Mouse (Mus musculus): ENCODE measurements around the gene Fndc7. TPM values are rescaled to one million over a fixed set of nuclear protein-coding genes. Genes with fewer than 3 reads are reported as not detected.
"Not testable (repeated sequence)": the region's sequence is repeated elsewhere in the genome, so short reads cannot be mapped to it uniquely, and the experiment has no call there.

Gene Fndc7
- polyA plus RNA-seq, 1 experiment from 2014 or later, result 0.05 TPM

GRCm38 (mm10) chr3:108863091-108863490 is 26.7 kb downstream of the Fndc7 start:
- H3K4me2 ChIP-seq (replicated peaks), result no peak overlapping the region
- no peak overlapping the region for H3K4me3 ChIP-seq
- H3K9me3 ChIP-seq, result no peaks in the 10 kb centered on the region
- H3K27ac ChIP-seq, result no peak overlapping the region
- no peak for ATAC-seq (ENCODE audit: low FRiP score, low read depth)
- 90% methylated on average over 10 of the region's 10 CpGs for WGBS
- H3K27me3 ChIP-seq (replicated peaks), result no peaks in the 10 kb centered on the region
- H3K9ac ChIP-seq, result no peak overlapping the region
- H3K4me1 ChIP-seq, result peaks cover 5% of the 10 kb centered on the region
- no peaks in the 10 kb centered on the region for H3K36me3 ChIP-seq

GRCm38 (mm10) chr3:108862282-108862681 is 27.5 kb downstream of the Fndc7 start:
- not testable (repeated sequence) for H3K36me3 ChIP-seq; H3K27me3 ChIP-seq (replicated peaks); H3K9me3 ChIP-seq; H3K4me2 ChIP-seq (replicated peaks); ATAC-seq (ENCODE audit: low FRiP score, low read depth); H3K4me3 ChIP-seq; H3K27ac ChIP-seq; H3K4me1 ChIP-seq; H3K9ac ChIP-seq
- 92% methylated on average over 4 of the region's 4 CpGs for WGBS

GRCm38 (mm10) chr3:108860786-108861185 is 29.0 kb downstream of the Fndc7 start:
- 81% methylated on average over 2 of the region's 2 CpGs for WGBS
- no peak for ATAC-seq (ENCODE audit: low FRiP score, low read depth)
- H3K27me3 ChIP-seq (replicated peaks), result no peaks in the 10 kb centered on the region
- H3K4me2 ChIP-seq (replicated peaks), result no peak overlapping the region
- no peaks in the 10 kb centered on the region for H3K9me3 ChIP-seq
- peaks cover 12% of the 10 kb centered on the region for H3K4me1 ChIP-seq
- H3K36me3 ChIP-seq, result no peaks in the 10 kb centered on the region
- no peak overlapping the region for H3K9ac ChIP-seq
- H3K27ac ChIP-seq, result no peak overlapping the region
- H3K4me3 ChIP-seq, result no peak overlapping the region

GRCm38 (mm10) chr3:108858231-108858770 is 31.5 kb downstream of the Fndc7 start:
- Histone ChIP-seq H3K4me1 (peaks cover 12% of the 10 kb centered on the region), H3K27ac (no peak overlapping the region), H3K36me3 (no peaks in the 10 kb centered on the region), H3K9me3 (no peaks in the 10 kb centered on the region), H3K27me3 (replicated peaks) (no peaks in the 10 kb centered on the region), H3K4me3 (no peak overlapping the region), H3K9ac (no peak overlapping the region), H3K4me2 (replicated peaks) (no peak overlapping the region)
- peak; percentile 75 for ATAC-seq (ENCODE audit: low FRiP score, low read depth)
- 33% methylated on average over 7 of the region's 7 CpGs for WGBS

GRCm38 (mm10) chr3:108857714-108858113 is 32.1 kb downstream of the Fndc7 start:
- Histone ChIP-seq H3K27me3 (replicated peaks) (no peaks in the 10 kb centered on the region), H3K4me1 (peaks cover 12% of the 10 kb centered on the region), H3K27ac (no peak overlapping the region), H3K9me3 (no peaks in the 10 kb centered on the region), H3K4me3 (no peak overlapping the region), H3K9ac (no peak overlapping the region), H3K36me3 (no peaks in the 10 kb centered on the region), H3K4me2 (replicated peaks) (no peak overlapping the region)
- 84% methylated on average over 1 of the region's 1 CpGs for WGBS
- ATAC-seq (ENCODE audit: low FRiP score, low read depth), result 0 out of 2 replicates have a peak, but pooled peaks have one; percentile 6

GRCm38 (mm10) chr3:108857124-108857470 is 32.7 kb downstream of the Fndc7 start:
- H3K27ac ChIP-seq, result no peak overlapping the region
- H3K36me3 ChIP-seq, result no peaks in the 10 kb centered on the region
- H3K9me3 ChIP-seq, result no peaks in the 10 kb centered on the region
- ATAC-seq (ENCODE audit: low FRiP score, low read depth), result no peak
- H3K4me3 ChIP-seq, result no peak overlapping the region
- no peak overlapping the region for H3K9ac ChIP-seq
- WGBS, result 31% methylated on average over 3 of the region's 3 CpGs
- H3K4me2 ChIP-seq (replicated peaks), result no peak overlapping the region
- peaks cover 12% of the 10 kb centered on the region for H3K4me1 ChIP-seq
- no peaks in the 10 kb centered on the region for H3K27me3 ChIP-seq (replicated peaks)

- ATAC-seq (ENCODE audit: low FRiP score, low read depth), result no peak
- Histone ChIP-seq H3K9ac (no peak overlapping the region), H3K36me3 (no peaks in the 10 kb centered on the region), H3K4me2 (replicated peaks) (no peak overlapping the region), H3K4me1 (peaks cover 12% of the 10 kb centered on the region), H3K4me3 (no peak overlapping the region), H3K27me3 (replicated peaks) (no peaks in the 10 kb centered on the region), H3K27ac (no peak overlapping the region), H3K9me3 (no peaks in the 10 kb centered on the region)
- 47% methylated on average over 8 of the region's 8 CpGs for WGBS
Measured at GRCm38 (mm10) chr3:108856386-108857123, 33.3 kb downstream of the Fndc7 start.

GRCm38 (mm10) chr3:108855864-108856263 is 33.9 kb downstream of the Fndc7 start:
- Histone ChIP-seq H3K4me2 (replicated peaks) (no peak overlapping the region), H3K4me1 (peaks cover 12% of the 10 kb centered on the region), H3K9me3 (no peaks in the 10 kb centered on the region), H3K4me3 (no peak overlapping the region), H3K27me3 (replicated peaks) (no peaks in the 10 kb centered on the region), H3K36me3 (no peaks in the 10 kb centered on the region), H3K9ac (no peak overlapping the region), H3K27ac (no peak overlapping the region)
- ATAC-seq (ENCODE audit: low FRiP score, low read depth), result no peak
- 77% methylated on average over 10 of the region's 10 CpGs for WGBS

- 60% methylated on average over 12 of the region's 12 CpGs for WGBS
- Histone ChIP-seq H3K4me3 (no peak overlapping the region), H3K4me2 (replicated peaks) (no peak overlapping the region), H3K36me3 (no peaks in the 10 kb centered on the region), H3K9ac (no peak overlapping the region), H3K27ac (no peak overlapping the region), H3K9me3 (no peaks in the 10 kb centered on the region), H3K4me1 (peaks cover 12% of the 10 kb centered on the region), H3K27me3 (replicated peaks) (no peaks in the 10 kb centered on the region)
- peak; percentile 38; the same call in 1 of the 2 replicates for ATAC-seq (ENCODE audit: low FRiP score, low read depth)
Measured at GRCm38 (mm10) chr3:108855371-108855770, 34.4 kb downstream of the Fndc7 start.

- Histone ChIP-seq H3K27me3 (replicated peaks) (no peaks in the 10 kb centered on the region), H3K9me3 (no peaks in the 10 kb centered on the region), H3K27ac (no peak overlapping the region), H3K4me2 (replicated peaks) (no peak overlapping the region), H3K9ac (no peak overlapping the region), H3K4me1 (peaks cover 8% of the 10 kb centered on the region), H3K4me3 (no peak overlapping the region), H3K36me3 (no peaks in the 10 kb centered on the region)
- no peak for ATAC-seq (ENCODE audit: low FRiP score, low read depth)
- 87% methylated on average over 1 of the region's 1 CpGs for WGBS
Measured at GRCm38 (mm10) chr3:108853266-108853665, 36.5 kb downstream of the Fndc7 start.

- Histone ChIP-seq H3K9ac (no peak overlapping the region), H3K4me2 (replicated peaks) (no peak overlapping the region), H3K27ac (no peak overlapping the region), H3K4me3 (no peak overlapping the region), H3K4me1 (0 out of 2 replicates have a peak, but pooled peaks cover 3% of the 10 kb centered on the region), H3K36me3 (no peaks in the 10 kb centered on the region), H3K27me3 (replicated peaks) (no peaks in the 10 kb centered on the region), H3K9me3 (no peaks in the 10 kb centered on the region)
- 63% methylated on average over 6 of the region's 6 CpGs for WGBS
- ATAC-seq (ENCODE audit: low FRiP score, low read depth), result no peak
Measured at GRCm38 (mm10) chr3:108851996-108852697, 37.7 kb downstream of the Fndc7 start.

GRCm38 (mm10) chr3:108851554-108851953 is 38.3 kb downstream of the Fndc7 start:
- H3K9me3 ChIP-seq, result no peaks in the 10 kb centered on the region
- H3K9ac ChIP-seq, result no peak overlapping the region
- H3K36me3 ChIP-seq, result no peaks in the 10 kb centered on the region
- 80% methylated on average over 3 of the region's 3 CpGs for WGBS
- H3K27ac ChIP-seq, result no peak overlapping the region
- H3K27me3 ChIP-seq (replicated peaks), result no peaks in the 10 kb centered on the region
- no peak overlapping the region for H3K4me2 ChIP-seq (replicated peaks)
- H3K4me1 ChIP-seq, result no peaks in the 10 kb centered on the region
- no peak for ATAC-seq (ENCODE audit: low FRiP score, low read depth)
- H3K4me3 ChIP-seq, result no peak overlapping the region
